Mouse (Mus musculus) megakaryocyte-erythroid progenitor cell, adult 5-6 weeks (primary cell): Measurements from ENCODE around the gene Tfpt. TPM values are rescaled to one million over a fixed set of nuclear protein-coding genes. Genes with fewer than 3 reads are reported as not detected.
A peak's percentile ranks its signal among the peaks of the same experiment; 100 is the strongest.

Source experiments
- ATAC-seq: replicated peaks from 2 replicates; pipeline ENCODE4 v1.8.0; 2016; ENCODE audit warnings: mild to moderate bottlenecking, inconsistent platforms; ENCODE audit not compliant: severe bottlenecking, poor library complexity, low FRiP score, low TSS enrichment
- total RNA-seq, 2 experiments: library from RNA; stranded (forward) in 1 of 2; stranded (reverse) in 1 of 2; fragments of 200-1000, 215-1000 nt in 1 of 2; fragments of >200 nt in 1 of 2; fragmentation: Nextera tagmentation in 1 of 2; gene quantifications; 2 replicates each; pipeline ENCODE4 v1.2.3; 2014 to 2017

Gene Tfpt
- total RNA-seq (2014; fragmentation: Nextera tagmentation) (17.6 and 26.3 TPM in 2 replicates), total RNA-seq (2017) (38.1 and 45.9 TPM in 2 replicates)

GRCm38 (mm10) chr7:3629543-3630477, at the start of gene Tfpt, which contains the start of gene Prpf31:
TSS of gene Tfpt (minus strand) at chr7:3629929.
TSS of gene Prpf31 (plus strand) at chr7:3629985.
- peak; percentile 81 for ATAC-seq

- ATAC-seq = no peak
These were observed 47.6 kb upstream of the Tfpt start, which contains the start of gene Tmc4 for GRCm38 (mm10) chr7:3677342-3677741. TSS of gene Tmc4 (minus strand) at chr7:3677553.

DNA sequence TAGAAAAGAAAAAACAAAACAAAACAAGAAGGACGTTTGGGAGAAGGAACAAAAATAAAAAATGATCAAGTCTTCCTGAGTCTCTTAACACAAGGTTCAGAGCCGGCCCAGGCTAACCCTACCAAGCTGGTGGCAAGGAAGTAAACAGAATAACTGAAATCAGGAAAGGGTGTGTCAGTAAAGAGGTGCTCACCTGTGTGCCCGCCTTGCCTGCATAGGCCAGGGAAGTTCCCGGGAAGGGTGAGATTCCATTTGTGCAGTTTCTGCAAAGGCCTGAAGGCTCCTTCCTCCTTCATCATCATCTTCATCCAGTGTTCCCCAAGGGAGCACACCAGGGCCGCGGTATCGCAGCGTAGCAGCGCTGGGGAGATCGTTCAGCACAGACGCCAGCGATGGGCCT, 46.6 kb upstream of the Tfpt start:
- no peak for ATAC-seq

GRCm38 (mm10) chr7:3675228-3675548, 45.5 kb upstream of the Tfpt start:
- no peak for ATAC-seq

DNA sequence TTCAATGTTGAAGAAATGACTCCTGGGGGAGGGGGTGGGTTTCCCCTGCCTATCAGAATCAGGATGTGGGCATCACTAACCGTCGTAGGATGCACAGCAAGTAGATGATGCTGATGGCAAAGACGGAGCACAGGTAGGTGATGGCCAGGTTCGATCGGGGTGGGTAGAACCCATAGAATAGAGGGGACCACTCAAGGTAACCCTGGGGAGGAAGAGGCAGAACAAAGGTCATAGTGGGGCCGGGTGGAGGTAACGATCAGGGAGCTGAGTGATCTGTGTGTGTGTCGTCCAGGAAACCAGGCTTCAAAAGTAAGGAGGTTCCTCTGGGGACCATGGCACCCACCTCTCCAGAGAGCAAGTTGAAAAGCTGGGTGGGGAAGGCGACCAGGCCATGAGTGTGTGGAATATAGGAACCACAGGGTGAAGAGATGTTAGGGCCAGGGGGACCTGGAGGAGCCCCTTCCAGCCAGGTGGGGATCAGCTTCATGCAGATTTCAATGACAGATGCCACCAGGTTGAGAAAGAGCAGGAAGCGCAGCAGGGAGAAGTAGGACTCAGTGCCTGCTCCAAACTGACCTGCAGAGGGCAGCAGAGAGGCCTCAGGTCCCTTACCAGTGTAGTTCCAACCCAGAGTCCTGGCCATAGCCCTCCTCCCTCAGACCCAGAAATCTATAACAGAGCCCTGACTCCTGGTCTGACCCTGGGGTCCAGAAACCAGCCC, 44.9 kb upstream of the Tfpt start:
- ATAC-seq = peak; percentile 96

DNA sequence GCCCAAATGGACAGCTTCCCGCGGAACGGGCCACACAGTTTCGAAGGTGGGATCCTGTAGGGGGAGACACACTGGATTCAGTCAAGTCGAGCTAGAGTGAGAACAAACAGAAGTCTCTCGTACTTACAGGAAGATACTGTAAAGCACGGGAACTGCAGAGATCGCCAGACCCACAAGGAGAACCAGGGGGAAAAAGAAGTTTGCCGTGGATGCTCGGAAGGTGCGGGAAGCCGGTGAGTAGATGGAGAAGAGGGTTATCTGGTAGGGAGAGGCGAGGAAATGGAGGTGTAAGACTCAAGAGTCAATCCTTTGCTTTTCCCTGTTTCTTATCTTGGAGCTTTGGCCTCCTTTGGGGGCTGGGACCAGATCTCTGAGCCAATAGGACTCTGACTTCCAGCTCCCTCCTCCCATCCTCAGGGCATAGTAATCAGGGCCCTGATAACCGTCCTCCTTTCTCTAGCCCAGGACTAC, 37.2 kb upstream of the Tfpt start:
- peak; percentile 31 for ATAC-seq

- ATAC-seq = peak; percentile 93
These were observed 35.7 kb upstream of the Tfpt start, which contains the start of gene Leng1 for GRCm38 (mm10) chr7:3665215-3666114. TSS of gene Leng1 (minus strand) at chr7:3665840.

DNA sequence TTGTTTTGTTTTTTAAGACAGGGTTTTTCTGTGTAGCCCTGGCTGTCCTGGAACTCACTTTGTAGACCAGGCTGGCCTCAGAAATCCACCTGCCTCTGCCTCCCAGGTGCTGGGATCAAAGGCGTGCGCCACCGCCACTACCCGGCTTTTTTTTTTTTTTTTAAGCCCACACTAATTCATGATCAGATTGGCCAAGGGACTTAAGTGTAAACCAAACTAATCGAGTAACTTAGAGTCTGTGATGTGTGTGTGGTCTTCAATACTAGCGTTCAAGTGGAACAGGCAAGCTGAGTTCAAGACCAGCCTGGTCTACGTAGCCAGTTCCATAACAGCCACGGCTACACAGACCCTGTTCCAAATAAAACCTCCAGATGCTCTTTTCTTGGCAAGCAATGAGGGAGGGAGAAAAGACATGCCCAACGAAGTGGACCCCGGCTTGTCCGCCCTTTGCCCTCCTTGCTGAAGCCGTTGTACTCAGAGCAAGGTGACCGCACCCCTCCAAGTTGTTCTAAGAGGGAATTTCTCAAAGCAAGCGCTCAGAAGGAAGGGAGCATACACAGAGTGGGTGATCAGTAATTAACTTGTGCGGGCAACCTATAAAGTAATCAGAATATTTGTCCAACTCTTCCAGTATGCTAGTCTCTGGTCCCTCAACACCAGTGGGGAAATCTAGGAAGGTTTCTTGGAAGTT, 34.9 kb upstream of the Tfpt start:
- ATAC-seq = 0 out of 2 replicates have a peak, but pooled peaks have one; percentile 17

DNA sequence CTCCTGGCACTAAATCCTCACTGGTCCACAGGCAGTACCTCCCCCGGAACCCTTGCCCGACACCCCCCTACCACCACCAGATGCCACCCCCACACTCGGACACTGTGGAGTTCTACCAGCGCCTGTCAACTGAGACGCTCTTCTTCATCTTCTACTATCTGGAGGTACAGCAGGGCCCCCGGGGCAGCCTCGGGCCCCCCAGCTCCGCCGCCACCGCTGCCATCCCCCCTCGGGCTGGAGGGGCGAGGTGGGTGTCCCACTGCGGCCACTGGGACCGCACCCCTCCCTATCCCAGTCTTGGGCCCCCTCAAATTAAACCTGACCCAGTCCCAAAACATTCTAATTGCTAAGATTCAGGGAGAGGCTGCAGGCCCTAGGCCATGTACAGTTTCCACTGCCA, 28.8 kb upstream of the Tfpt start:
- no peak for ATAC-seq

GRCm38 (mm10) chr7:3656966-3657365, 27.2 kb upstream of the Tfpt start:
- no peak for ATAC-seq

GRCm38 (mm10) chr7:3646641-3647040, 16.9 kb upstream of the Tfpt start:
- ATAC-seq = no peak

DNA sequence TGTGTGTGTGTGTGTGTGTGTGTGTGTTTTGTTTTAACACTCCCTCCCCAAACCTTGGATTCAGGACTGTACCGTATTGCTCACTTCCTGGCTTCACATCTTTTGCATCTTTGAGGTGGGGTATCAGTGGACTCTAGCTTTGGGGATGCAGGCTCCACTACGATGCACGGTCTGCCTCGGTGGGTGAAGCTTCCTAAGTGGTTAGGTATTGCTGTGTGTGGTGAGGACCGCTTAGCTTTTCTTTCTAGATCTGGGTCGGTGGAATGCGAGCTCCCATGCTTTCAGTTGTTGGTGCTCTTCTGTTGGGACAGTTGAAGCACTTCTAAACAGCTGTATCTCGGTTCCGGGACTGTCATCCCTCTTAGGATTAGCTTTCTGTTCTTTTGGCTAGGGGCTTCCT, 16.5 kb upstream of the Tfpt start:
- ATAC-seq = no peak

DNA sequence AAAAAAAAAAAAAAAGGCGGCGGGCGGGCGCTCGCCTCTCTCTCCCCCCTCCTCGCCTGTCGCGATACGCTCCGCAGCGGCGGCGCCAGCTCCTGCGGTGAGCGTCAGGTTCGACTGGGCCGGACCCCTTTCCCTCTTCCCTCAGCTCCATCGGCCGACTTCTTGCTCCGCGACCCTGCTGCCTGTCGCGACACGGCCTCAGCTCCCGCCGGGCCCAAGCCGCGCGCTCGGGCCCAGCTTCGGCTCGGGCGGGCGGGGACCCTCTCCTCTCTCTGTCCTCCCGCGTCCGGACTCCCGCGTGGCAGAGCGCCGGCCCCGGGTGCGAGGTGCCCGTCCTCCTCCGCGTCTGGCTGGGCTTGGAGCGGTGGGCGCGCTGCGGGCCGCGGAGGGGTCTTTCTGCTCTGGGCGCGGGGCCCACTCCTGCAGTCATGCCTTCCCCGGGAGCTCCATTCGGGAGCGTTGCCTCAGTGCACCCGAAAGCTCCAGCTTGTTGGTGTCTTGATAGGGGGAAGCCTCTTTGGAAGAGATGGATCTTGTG, 15.8 kb upstream of the Tfpt start:
- peak; percentile 15 for ATAC-seq

DNA sequence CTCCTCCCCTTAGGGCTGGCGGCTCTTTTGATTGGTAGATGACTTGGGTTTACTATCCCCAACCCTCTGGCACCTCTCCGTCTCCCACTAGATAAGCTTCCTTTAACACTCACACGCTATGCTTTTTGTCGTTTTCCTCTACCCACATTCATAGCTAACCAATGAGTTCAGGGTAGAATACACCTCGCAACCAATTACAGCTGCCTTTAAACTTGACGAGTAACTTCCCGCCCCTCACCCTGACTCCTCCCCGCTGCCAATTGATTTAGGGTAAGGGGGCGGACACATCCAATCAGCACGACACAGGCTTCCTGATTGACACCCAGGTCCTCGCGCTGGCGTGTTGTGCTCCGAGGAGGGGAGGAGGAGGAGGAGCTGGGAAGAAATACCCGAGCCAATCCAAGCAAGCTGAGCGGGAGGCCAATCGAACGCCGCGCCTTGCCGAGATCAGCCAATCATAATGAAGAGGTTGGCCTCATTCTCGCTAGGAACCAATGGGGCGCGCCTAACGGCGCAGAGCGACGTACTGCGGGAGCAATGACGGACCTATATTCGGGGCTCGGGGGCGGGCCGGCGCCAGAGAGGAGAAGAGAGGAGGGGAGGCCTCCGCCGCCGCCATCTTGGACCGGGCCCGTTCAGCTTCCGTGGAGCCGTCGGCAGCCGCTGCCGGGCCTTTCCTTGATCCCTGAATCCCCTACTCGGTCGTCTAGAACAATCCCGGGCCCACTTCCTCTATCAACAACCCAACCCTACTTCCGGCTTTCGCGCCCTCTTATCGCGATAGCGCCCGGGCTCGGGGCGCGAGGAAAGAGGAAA, 15.2 kb upstream of the Tfpt start, which contains the start of gene Cnot3:
Gene Cnot3, plus strand, starts transcription at position 597 of the 816 bp plus-strand sequence.
- ATAC-seq = peak; percentile 91

- 0 out of 2 replicates have a peak, but pooled peaks have one; percentile 0 for ATAC-seq
These were observed 14.6 kb upstream of the Tfpt start for GRCm38 (mm10) chr7:3644348-3644671.

DNA sequence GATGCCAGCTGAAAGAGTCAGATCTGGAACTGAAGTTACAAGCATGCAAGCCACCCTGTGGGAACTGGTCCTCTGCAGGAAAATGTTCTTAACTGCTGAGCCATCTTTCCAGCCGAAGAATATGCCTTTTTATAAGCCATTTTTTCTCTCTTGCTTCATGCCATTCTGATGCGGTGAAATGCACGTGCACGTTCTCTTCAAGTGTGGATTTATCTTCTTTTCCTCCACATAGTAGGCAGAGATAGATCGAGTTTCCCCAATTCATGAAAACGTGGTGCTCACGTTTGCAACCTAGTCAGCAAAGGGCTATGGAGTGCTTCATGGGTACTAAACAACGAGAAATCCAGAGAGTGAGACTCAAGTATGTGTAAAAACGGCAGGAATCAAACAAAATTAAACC, 14.1 kb upstream of the Tfpt start:
- no peak for ATAC-seq

DNA sequence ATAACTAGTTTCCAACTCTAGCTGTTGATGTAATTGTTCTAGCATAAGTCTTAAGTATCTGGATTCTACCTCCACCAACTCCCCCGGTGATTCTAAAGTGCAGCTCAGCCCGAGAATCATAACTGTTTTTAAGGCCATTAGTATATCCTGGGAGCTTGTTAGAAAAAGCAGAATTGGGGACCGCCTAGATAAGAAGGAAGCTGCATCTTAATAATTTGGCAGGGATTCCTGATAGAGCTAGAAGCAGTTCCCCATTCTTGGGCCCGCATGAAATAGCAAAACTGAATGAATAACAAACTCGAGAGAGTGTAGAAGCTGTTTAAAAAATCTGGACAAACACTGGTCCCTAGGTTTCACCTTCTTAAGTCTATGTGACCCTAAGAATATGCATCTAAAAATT, 13.7 kb upstream of the Tfpt start:
- ATAC-seq = no peak

- no peak for ATAC-seq
These were observed 718 bp upstream of the Tfpt start for GRCm38 (mm10) chr7:3630478-3630815.
